Mouse (Mus musculus): ENCODE data around the gene Gm6408.

DNA sequence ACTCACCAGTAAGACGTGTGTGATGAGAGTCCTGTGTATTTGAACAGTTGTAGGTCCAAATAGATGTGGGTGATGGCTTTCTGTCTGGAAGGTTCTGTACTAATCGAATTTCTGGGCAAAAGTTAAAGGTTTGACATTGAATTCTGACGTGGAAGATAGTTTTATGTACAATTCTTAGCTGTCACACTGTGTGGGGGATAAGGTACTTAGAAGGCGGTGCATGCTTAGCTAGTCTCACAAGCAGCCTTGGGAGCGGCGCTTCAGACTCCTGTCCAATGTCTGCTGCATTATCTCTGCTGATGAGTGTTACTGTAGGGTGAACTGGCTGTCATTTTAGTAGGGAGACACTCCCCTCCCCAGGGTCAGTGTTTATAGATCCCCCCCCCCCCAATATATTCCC lies 49.3 kb upstream of the Gm6408 start:
- no peak for TF ChIP-seq CTCF (conservative IDR thresholded peaks at IDR 0.05; ENCODE audit: low read length)
- no peak for TF ChIP-seq NANOG (IDR thresholded peaks at IDR 0.05; ENCODE audit: borderline replicate concordance, low read length)
- no peak for TF ChIP-seq POU5F1 (IDR thresholded peaks at IDR 0.05; ENCODE audit: borderline replicate concordance, low read length)

Measured in E14TG2a.4 (cell line).